Mouse (Mus musculus): ENCODE measurements around the gene Gng2. TPM values are rescaled to one million over a fixed set of nuclear protein-coding genes. Genes with fewer than 3 reads are reported as not detected.

The Gng2 gene
- total and polyA plus RNA-seq, 2 experiments from 2014 or later, result 374 to 419 TPM

DNA sequence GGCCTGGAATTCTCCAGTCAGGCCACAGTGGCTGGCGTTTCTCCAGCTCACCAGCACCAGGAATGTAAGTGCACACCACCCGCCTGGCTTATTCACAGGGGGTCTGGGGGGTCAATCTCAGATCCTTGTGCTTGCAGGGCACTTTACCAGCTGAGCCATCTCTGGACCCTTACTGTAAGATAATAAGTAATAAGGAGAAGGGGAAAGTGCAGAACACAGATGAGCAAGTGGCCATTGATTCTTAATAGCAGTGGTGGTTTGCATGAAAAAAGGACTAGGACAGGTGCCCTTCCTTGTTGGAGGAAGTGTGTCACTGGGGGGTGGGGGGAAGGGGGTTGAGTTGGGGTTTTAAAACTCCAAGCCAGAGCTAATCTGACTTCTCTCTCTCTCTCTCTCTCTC is 50.3 kb downstream of the Gng2 start:
- Histone ChIP-seq H3K4me2 (ENCODE audit: low read depth, low read length, poor library complexity, severe bottlenecking) (no peak overlapping the region), H3K27ac (ENCODE audit: low read depth, low read length) (no peak overlapping the region), H3K4me1 (ENCODE audit: insufficient read depth, low read length) (peaks cover 4% of the 10 kb centered on the region; the same call in 1 of the 2 replicates), H3K4me3 (ENCODE audit: low read depth, low read length) (no peak overlapping the region), H3K9me3 (ENCODE audit: low read length) (no peaks in the 10 kb centered on the region), H3K36me3 (ENCODE audit: insufficient read depth, low read length) (no peaks in the 10 kb centered on the region), H3K27me3 (ENCODE audit: insufficient read depth, low read length) (no peaks in the 10 kb centered on the region), H3K9ac (replicated peaks; ENCODE audit: low read length, poor library complexity, severe bottlenecking) (no peak overlapping the region)
- WGBS, result 67% methylated on average over 2 of the region's 2 CpGs
- ATAC-seq (ENCODE audit: low FRiP score) (no peak), DNase-seq (ENCODE audit: low spot score) (no peak)
- no peak for TF ChIP-seq CTCF (IDR thresholded peaks at IDR 0.05)

DNA sequence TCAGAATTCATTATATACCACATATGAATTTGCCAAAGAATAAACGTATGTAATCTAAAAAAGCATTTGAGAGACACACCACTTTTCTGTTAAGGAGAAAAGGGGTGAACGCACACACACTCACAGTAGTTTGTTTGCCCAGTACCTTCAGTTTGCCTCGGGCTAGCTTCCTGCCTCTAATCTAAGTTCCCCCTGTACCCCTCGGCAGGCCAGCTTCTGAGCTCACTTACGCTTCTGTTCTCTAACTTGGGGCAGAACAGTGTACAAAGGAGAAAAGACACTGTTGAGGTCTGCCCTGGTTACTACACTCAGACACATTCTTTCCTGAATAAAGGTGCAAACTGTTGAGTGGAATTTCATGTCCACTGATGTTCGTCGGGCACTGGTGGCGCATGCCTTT is 51.1 kb downstream of the Gng2 start:
- 77% methylated on average over 8 of the region's 8 CpGs for WGBS
- H3K9me3 ChIP-seq (ENCODE audit: low read length), result no peaks in the 10 kb centered on the region
- no peak for ATAC-seq (ENCODE audit: low FRiP score)
- no peak for TF ChIP-seq CTCF (IDR thresholded peaks at IDR 0.05)
- DNase-seq (ENCODE audit: low spot score), result no peak
- no peak overlapping the region for H3K4me3 ChIP-seq (ENCODE audit: low read depth, low read length)
- H3K27me3 ChIP-seq (ENCODE audit: insufficient read depth, low read length), result no peaks in the 10 kb centered on the region
- H3K4me1 ChIP-seq (ENCODE audit: insufficient read depth, low read length), result peaks cover 4% of the 10 kb centered on the region; the same call in 1 of the 2 replicates
- H3K27ac ChIP-seq (ENCODE audit: low read depth, low read length), result no peak overlapping the region
- H3K9ac ChIP-seq (replicated peaks; ENCODE audit: low read length, poor library complexity, severe bottlenecking), result no peak overlapping the region
- no peaks in the 10 kb centered on the region for H3K36me3 ChIP-seq (ENCODE audit: insufficient read depth, low read length)
- no peak overlapping the region for H3K4me2 ChIP-seq (ENCODE audit: low read depth, low read length, poor library complexity, severe bottlenecking)

DNA sequence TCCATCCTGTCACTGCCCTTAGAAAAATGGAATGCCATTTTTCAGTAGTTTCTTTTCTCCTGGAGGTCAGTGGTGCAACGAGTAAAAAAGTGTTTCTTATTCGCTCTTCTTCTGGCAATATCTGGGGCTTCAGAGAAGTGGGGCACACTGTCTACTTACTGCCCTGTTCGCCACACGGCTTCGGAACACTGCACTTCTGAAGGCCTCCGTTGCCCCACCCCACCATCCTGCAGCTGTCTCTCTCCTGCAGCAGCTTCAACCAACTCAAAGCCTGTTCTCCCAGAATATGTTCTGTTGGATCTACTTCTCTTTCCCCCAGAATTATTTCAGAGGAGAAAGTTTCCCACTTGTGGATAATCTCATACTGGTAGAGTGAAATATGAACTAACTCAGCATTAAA is 52.3 kb downstream of the Gng2 start:
- Histone ChIP-seq H3K4me1 (ENCODE audit: insufficient read depth, low read length) (peaks cover 8% of the 10 kb centered on the region), H3K4me3 (ENCODE audit: low read depth, low read length) (no peak overlapping the region), H3K9ac (replicated peaks; ENCODE audit: low read length, poor library complexity, severe bottlenecking) (no peak overlapping the region), H3K27me3 (ENCODE audit: insufficient read depth, low read length) (no peaks in the 10 kb centered on the region), H3K9me3 (ENCODE audit: low read length) (no peaks in the 10 kb centered on the region), H3K36me3 (ENCODE audit: insufficient read depth, low read length) (no peaks in the 10 kb centered on the region), H3K27ac (ENCODE audit: low read depth, low read length) (peak overlapping the region; percentile 2; the same call in 1 of the 2 replicates), H3K4me2 (ENCODE audit: low read depth, low read length, poor library complexity, severe bottlenecking) (no peak overlapping the region)
- WGBS, result 18% methylated on average over 6 of the region's 6 CpGs
- ATAC-seq (ENCODE audit: low FRiP score) (no peak), DNase-seq (ENCODE audit: low spot score) (no peak)
- TF ChIP-seq CTCF (IDR thresholded peaks at IDR 0.05), result no peak

DNA sequence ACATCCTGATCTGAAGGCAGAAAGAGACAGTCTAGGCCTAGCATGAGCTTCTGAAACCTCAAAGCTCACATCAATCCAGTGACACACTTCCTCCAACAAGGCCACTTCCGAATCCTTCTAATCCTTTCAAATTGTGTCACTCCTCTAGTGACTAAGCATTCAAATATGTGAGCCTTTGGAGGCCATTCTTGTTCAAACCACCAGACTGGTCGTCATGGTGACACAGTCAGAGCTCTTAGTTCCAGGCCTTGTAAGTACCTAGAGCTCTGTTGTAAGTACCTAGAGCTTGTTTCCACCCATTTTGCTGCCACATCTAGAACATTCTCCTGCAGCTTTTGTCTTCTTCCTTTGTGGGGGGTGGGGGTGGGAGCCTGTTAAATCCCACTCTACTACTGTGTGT is 53.3 kb downstream of the Gng2 start:
- DNase-seq (ENCODE audit: low spot score), result no peak
- WGBS, result 88% methylated on average over 2 of the region's 2 CpGs
- Histone ChIP-seq H3K4me1 (ENCODE audit: insufficient read depth, low read length) (peaks cover 9% of the 10 kb centered on the region), H3K27me3 (ENCODE audit: insufficient read depth, low read length) (no peaks in the 10 kb centered on the region), H3K9me3 (ENCODE audit: low read length) (no peaks in the 10 kb centered on the region), H3K9ac (replicated peaks; ENCODE audit: low read length, poor library complexity, severe bottlenecking) (no peak overlapping the region), H3K36me3 (ENCODE audit: insufficient read depth, low read length) (no peaks in the 10 kb centered on the region), H3K27ac (ENCODE audit: low read depth, low read length) (no peak overlapping the region), H3K4me2 (ENCODE audit: low read depth, low read length, poor library complexity, severe bottlenecking) (no peak overlapping the region), H3K4me3 (ENCODE audit: low read depth, low read length) (no peak overlapping the region)
- no peak for ATAC-seq (ENCODE audit: low FRiP score)
- TF ChIP-seq CTCF (IDR thresholded peaks at IDR 0.05), result no peak

DNA sequence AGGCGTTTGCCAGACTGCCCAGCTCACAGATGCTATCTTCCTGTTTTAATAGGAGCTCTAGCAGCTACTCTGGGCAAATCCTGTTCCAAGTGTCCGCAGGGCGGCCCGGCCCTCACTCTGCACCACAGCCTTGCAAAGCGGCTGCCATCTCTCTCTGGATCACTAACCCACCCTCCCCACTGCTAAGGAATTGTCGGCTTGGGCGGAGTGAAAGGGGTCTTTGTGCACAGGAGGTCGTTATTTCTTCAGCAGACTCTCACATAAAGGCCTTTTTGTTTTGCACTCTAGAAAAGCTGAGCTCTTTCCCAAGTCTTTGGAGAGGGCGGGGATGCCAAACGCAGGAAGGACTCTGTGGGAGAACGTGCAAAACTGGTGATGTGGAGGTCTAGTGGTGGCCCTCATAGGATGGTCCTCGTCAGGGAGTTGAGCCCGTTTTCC is 57.2 kb downstream of the Gng2 start:
- 15% methylated on average over 13 of the region's 13 CpGs for WGBS
- 0 out of 2 replicates have a peak overlapping the region, but pooled peaks have one; percentile 9 for H3K9ac ChIP-seq (replicated peaks; ENCODE audit: low read length, poor library complexity, severe bottlenecking)
- H3K9me3 ChIP-seq (ENCODE audit: low read length), result no peaks in the 10 kb centered on the region
- H3K4me1 ChIP-seq (ENCODE audit: insufficient read depth, low read length), result peaks cover 9% of the 10 kb centered on the region
- DNase-seq (ENCODE audit: low spot score) (peak; percentile 62), ATAC-seq (ENCODE audit: low FRiP score) (peak; percentile 58)
- H3K36me3 ChIP-seq (ENCODE audit: insufficient read depth, low read length), result no peaks in the 10 kb centered on the region
- peak overlapping the region; percentile 48; the same call in 1 of the 2 replicates for H3K27ac ChIP-seq (ENCODE audit: low read depth, low read length)
- H3K4me2 ChIP-seq (ENCODE audit: low read depth, low read length, poor library complexity, severe bottlenecking), result no peak overlapping the region
- no peak for TF ChIP-seq CTCF (IDR thresholded peaks at IDR 0.05)
- H3K27me3 ChIP-seq (ENCODE audit: insufficient read depth, low read length), result no peaks in the 10 kb centered on the region
- H3K4me3 ChIP-seq (ENCODE audit: low read depth, low read length), result no peak overlapping the region

DNA sequence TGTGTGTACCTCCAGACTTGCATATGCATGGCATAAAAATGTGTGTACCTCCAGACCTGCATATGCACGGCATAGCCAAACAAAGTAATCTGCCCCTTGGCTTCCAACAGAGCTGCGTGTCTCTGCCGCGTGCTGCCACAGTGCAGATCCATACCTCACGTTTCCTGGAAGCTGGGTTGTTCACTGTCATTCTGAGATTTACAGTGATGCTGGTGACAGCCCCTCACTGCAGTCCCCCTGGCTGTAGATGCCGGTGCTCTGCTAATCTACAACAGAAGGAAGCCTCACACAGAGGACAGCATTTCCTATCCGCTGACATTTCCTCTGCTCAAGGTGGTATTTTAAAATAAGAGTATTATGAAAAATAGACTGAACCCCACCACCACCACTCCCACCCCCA is 57.6 kb downstream of the Gng2 start:
- TF ChIP-seq CTCF (IDR thresholded peaks at IDR 0.05), result peak; percentile 29; the same call in 1 of the 2 replicates
- WGBS, result 35% methylated on average over 7 of the region's 7 CpGs
- Histone ChIP-seq H3K4me2 (ENCODE audit: low read depth, low read length, poor library complexity, severe bottlenecking) (no peak overlapping the region), H3K27me3 (ENCODE audit: insufficient read depth, low read length) (no peaks in the 10 kb centered on the region), H3K9ac (replicated peaks; ENCODE audit: low read length, poor library complexity, severe bottlenecking) (0 out of 2 replicates have a peak overlapping the region, but pooled peaks have one; percentile 9), H3K36me3 (ENCODE audit: insufficient read depth, low read length) (no peaks in the 10 kb centered on the region), H3K9me3 (ENCODE audit: low read length) (no peaks in the 10 kb centered on the region), H3K4me1 (ENCODE audit: insufficient read depth, low read length) (peaks cover 5% of the 10 kb centered on the region), H3K27ac (ENCODE audit: low read depth, low read length) (peak overlapping the region; percentile 48), H3K4me3 (ENCODE audit: low read depth, low read length) (no peak overlapping the region)
- no peak for ATAC-seq (ENCODE audit: low FRiP score)
- DNase-seq (ENCODE audit: low spot score), result peak; percentile 17

All from midbrain, postnatal 0 days (tissue).